Mouse (Mus musculus) megakaryocyte, adult 5-6 weeks (primary cell): ENCODE results near the gene Rftn2. TPM values are rescaled to one million over a fixed set of nuclear protein-coding genes. Genes with fewer than 3 reads are reported as not detected.

Experiments used
- ATAC-seq: 2 replicates; pipeline ENCODE4 v1.8.0; 2016; ENCODE audit warnings: mild to moderate bottlenecking, inconsistent platforms; ENCODE audit not compliant: poor library complexity, severe bottlenecking
- total RNA-seq, 2 experiments: library from RNA; stranded (forward) in 1 of 2; stranded (reverse) in 1 of 2; fragments of 153-499, 151-499 nt in 1 of 2; fragments of 221-1000, 200-1000 nt in 1 of 2; gene quantifications; 2 replicates each; pipeline versions ENCODE4 v1.2.3 to v1.2.4; 2015 to 2017

Rftn2 gene
- total RNA-seq, 2 experiments from 2014 or later, result 2.2 to 2.5 TPM

DNA sequence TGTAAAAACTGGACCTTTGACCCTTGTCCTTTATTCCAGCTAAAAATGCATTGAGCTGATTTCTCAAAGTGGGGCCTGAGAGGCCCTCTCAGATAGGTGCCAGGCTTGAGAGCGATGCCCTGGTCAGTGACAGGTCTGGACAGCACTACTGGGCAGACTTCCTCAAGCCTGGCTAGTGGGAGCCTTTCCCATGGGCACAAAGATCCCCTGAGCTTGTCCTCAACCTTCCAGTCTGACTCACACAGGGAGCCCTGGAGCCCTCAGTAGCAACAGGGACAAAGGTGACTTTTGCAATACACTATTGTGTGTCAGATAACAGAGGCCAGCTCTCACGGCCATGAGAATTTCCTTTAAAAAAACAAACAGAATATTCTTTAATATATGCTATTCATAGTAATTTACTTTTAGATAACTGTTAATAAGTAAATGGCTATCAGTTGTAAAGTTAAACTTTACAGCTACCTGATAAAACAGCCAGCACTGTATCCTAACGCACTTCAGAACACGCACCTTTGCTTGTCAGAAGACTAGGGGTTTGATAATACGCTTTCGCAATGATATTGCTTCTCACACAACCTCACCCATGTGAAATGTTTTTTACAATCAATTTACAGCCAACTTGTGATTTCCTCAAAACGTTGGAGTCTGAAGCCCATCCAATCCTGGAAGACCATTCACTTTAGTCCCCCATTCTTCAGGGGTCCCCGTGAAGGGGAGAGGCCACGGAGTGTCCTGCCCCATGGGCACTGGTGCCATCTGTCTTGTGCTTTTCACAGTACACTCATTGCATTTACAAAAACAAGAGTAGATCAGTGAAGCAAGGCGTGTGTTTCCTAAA lies 52.6 kb downstream of the Rftn2 start:
- no peak for ATAC-seq

DNA sequence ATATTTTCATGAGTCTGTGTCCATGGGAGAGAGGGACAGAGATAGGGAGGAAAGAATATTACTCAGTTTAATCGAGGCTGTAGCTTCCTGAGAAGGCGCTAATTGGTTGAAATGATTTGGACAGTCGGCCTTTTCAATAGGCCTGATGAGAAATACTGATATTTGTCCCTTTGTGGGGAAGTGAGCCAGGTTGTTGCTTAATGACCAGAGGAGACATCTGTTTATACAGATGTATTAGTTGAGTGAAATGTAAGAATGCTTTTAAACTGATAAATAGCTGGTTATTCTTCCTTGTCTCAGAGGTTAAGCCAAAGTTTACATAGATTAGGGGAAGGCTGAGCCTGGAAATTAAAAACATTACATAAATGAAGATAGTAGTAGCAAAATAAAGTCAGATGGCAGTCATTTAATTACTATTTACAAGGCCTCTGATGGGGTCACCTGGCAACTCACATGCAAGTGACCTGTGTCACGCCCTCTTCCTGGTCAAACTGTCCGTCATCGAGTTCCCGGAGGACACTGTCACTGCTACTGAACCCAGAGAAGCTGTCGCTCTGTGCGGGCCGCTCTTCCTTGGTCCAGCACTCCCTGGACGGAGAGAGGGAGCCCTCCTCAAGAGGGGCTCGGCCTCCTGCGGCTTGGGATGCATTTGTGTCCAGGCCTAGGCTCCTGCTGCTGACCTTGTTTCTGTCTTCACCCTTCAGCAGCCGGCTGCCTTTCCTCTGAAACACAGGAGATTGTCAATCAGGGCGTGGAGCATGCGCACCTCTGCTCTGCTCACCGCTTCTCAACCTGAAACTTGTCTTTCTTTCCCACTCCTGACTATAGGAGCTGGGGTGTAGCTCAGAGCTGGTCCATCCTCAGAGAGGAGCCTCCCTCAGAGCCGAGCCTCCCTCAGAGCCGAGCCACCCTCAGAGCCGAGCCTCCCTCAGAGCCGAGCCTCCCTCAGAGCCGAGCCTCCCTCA lies 54.9 kb downstream of the Rftn2 start:
- no peak for ATAC-seq

DNA sequence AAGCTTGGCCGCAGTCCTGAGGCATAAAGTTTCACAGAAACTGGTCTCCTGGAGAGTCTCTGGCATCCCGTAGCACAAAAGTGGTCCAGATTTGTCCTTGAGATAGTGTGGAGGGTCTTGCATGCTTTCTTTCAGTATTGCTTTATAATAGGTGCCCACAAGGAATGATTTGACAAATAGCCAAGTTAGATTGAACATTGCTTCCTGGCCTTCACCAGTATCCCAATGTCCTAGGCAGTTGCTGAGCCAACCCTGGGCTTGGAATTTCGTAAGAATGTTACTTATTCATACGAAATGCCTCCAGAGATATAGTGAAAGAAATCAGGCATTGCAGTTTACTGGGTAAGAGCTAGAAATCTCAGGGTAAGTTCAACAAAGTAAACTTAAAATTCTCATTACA lies 58.0 kb downstream of the Rftn2 start:
- ATAC-seq, result no peak

DNA sequence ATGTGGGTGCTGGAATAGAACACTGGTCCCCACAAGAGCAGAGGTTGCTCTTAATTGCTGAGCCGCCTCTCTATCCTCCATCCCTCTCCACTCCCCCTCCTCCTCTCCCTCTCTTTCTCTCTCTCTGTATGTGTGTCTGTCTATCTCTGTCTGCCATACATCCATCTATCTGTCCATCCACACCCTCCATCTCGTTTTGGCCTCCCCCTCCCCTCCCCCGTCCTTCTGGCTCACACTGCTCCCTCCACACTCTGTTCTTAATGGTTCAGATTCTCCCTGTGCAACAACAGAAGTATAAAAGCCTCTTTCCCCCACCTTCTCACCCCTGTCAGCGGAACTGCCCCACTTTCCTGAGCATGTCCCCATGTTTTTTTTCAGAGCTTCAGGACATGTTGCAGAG lies 59.0 kb downstream of the Rftn2 start:
- ATAC-seq, result no peak

DNA sequence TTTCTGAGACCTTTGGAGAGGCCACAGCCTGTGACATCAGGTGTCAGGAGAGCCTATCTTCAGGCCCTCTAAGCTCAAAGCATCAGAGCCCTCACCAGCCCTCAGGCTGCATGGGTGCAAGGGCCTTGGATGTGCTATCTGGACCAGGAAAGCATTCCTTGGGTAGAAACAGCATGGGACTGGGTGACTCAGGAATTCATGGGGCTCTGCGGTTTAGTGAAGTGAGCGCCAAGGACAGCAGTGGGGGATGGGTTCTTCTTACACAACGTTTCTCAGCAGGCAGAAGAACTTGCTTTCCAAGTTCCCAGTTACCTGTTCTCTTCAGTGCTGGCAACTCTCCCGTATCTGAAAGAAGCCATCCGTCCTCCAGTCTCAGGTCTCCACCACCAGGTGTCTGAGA lies 62.6 kb downstream of the Rftn2 start:
- ATAC-seq, result no peak

DNA sequence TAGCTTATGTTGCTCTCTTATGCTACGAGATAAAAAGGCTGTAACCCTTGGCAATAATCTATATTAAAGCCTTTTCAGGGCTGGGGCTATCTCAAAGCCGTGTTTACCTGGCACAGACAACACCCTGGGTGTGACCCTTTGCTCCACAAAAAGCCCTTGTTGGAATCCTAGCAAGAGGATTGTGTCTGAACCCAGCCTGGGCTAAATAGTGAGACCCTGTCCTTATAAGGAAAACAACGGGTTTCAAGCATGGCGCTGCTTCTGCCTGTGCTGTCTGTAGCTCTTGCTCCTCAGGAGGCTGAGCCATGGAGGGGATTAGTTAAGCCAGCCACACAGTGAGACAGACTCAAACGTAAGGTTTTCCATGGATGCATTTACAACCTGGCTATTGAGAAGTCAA lies 63.8 kb downstream of the Rftn2 start:
- ATAC-seq, result no peak

DNA sequence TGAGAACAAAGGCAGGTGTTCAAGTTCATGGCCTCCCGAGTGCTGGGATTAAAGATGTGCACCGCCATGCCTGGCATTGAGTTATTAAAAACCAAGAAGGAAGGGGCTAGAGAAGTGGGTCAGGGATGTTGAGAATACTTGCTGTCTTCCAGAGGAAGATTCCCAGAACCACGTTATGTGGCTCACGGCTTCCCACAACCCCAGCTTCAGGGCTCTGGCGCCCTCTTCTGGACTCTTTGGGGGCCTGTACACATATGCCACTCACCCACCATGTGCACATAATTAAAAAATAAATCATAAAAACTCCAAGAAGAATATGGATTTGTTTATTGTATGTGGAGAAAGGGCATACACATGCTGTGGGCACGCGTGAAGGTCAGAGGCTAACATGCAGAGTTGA lies 64.7 kb downstream of the Rftn2 start:
- ATAC-seq, result peak; percentile 64

DNA sequence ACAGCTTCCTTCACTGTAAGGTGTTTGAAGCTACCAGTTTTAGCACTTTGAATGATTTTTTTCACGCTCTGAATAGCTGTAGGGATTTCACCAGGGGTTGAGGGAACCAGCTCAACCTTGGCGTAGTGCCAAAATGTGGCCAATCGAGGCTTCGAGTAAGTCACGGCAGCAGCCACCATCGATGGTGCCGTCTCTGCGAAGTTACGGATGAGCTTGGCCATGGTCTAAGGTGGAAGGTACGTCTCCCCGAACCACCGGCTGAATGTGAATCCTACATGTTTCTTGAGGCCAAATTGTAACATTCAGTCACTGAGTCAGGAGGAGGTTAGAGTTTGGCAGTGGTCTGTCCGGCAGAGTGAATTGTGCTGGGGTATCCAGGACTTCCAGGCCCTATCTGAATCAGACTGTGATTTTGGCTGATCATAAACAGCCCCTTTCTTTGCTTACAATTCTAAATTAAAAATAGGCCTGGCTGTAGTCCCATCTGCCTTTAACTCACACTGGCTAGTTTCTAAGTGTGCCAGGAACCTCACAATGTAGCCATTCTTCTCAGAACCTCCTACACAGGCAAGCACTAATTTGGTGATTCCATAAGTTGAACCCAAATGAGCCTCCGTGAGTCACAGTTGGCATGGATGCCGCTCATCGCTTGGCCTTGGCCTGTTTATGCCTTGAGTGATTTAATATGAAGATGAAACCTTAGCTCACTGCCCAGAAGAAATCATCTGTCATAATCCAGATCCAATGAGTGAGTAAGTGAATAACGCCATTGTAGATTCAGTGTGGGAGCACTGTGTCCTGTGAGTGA lies 65.5 kb downstream of the Rftn2 start:
- ATAC-seq, result no peak

DNA sequence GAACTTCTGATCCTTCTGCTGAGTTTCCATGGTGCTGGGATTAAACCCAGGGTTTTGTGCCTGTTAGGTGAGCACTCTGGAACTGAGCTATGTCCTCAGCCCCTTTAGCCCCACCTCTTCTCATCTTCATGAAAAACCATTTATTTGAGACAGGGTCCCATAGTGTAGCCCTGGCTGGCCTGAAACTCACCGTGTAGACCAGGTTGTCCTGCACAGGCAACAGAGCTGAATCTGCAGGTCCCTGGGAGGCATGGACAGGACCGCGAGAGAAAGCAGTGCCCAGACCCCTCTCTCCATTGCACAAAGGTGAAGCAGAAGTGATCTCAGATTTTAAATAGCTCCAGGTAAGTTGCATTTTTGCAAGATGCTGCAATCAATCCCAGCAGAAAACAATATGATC lies 66.4 kb downstream of the Rftn2 start:
- no peak for ATAC-seq

DNA sequence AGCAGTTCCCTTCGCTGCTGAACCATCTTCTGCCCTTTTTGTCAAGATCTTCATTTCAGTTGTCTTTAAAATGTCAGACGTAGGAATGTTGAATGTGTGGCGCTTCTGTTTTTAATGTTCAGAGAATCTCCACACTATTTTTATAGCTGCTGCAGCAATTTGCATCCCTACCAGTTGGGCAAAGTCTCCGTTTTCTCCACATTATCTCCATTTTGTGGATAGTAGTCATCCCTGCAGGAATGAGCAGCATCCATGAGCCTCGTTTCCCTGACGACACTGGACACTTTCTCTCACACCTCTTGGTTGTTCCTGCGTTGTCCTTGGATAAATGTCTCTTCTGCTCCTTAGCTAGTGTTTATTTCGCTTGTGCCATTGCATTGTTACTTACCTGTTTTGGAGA lies 67.8 kb downstream of the Rftn2 start:
- ATAC-seq, result no peak

DNA sequence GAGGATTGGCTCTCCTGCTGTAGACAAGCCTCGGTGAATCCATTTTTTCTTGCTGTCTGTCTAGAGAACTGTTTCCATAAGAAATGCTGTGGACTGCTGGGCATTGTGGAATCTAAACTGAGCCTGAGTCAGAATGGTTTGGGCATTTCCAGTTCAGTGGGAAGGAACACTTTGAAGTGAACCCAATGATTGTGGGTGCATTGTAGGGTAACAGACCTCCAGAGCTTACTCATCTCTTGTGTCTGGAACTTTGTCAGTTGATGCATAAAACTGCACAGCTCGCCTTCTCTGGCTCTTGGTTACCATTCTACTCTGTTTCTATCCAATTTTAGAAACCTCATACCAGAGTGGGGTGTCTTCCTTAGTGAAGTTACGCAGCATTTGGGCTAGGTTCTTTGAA lies 68.4 kb downstream of the Rftn2 start:
- no peak for ATAC-seq

DNA sequence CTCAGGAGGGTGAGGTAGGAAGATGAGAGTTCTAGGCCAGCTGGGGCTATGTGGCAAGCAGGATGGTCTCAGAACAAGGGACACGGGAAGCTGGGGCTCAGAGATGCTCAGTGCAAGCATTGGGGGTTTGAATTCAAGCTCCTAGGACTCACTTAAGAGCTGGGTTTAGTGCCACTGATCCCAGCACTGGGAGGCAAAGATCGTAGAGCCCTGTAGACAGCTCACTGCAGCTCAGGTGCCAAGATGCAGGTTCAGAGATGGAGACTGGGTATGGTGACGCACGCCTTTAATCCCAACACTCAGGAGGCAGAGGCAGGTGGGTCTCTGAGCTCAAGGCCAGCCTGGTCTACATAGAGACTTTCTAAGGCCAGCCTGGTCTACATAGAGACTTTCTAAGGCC lies 69.3 kb downstream of the Rftn2 start:
- no peak for ATAC-seq

DNA sequence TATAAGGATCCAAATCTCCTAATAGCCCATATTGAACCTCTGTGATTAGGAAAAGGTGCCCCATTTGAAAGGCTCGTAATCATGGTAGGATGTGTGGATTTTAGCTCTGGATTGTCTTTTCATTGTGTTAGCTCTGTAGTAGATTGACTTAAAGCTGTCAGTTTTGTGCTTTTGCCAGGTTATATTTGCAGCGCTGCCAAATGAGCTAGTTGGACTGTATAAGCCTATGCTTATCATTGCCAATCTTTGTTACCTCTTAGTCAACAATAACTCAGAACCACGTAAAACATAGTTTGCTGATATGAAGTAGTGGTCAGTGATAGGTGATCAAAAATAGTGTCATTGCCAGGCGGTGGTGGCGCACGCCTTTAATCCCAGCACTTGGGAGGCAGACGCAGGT lies 81.0 kb downstream of the Rftn2 start:
- no peak for ATAC-seq

DNA sequence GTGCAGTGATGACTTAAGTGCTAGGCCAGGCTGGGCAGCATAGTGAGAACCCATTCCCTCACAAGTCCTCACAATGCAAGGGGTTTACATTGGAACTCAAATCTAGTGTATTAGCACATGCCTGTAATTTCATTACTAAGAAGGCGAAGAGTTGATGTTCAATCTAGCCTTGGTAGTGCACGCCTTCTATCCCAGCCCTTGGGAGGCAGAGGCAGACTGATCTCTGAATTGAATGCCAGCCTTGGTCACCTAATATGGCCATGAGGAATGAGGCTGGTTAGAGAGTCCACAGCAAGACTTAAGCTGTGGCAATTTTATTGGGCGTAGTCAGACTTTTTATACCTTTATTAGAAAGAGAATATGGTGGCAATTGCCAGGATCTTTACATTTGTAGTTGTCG lies 82.2 kb downstream of the Rftn2 start:
- ATAC-seq, result no peak

DNA sequence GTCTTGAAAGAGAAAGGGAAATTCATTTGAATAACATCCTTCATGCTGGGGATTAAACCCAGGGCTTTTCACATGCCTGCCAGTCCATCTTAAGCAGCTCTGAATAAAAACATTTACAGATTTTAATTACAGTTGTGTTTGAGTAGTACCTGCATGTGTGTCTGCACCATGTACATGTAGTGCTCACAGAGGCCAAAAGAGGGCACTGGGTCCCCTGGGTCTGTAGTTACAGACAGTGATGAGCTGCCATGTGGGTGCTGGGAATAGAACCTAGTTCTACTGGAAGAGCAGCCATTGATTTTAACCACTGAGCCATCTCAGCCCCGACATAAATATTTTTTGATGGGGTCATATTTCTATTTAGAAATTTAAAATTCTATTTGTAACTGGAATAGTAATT lies 90.7 kb downstream of the Rftn2 start:
- no peak for ATAC-seq

DNA sequence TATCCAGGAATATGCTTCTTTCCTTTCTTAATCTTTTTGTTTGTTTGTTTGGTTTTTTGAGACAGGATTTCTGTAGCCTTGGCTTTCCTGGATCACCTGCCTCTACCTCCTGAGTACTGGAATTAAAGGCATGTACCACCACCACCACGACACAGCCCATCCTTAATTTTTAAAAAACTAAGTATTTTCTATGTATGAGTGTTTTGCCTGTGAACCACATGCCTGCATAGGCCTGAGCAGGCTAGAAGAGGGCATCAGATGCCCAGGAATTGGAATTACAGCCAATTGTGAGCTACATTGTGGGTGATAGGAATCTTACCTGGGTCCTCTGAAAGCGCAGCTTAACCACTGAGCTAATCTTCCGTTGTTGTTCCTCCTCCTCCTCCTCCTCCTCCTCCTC lies 92.3 kb downstream of the Rftn2 start:
- ATAC-seq, result no peak

DNA sequence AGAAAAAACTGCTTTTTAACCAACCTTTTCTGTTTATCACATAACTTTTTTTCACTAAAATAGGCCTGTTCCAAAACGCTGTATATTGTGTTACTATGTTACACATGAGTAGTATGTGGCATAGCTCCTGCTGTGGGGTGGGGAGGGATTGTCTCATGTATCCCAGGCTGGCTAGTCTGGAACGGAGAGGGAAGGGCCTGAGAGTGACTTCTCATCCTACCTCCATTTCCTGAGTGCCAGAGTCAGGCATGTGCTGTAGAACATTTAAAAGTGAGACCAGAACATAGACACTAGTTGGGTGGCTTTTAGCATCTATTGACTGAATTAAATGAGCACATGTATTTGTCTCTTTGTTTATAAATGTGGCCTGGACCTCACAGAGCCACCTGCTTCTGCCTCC lies 93.4 kb downstream of the Rftn2 start:
- ATAC-seq, result no peak

DNA sequence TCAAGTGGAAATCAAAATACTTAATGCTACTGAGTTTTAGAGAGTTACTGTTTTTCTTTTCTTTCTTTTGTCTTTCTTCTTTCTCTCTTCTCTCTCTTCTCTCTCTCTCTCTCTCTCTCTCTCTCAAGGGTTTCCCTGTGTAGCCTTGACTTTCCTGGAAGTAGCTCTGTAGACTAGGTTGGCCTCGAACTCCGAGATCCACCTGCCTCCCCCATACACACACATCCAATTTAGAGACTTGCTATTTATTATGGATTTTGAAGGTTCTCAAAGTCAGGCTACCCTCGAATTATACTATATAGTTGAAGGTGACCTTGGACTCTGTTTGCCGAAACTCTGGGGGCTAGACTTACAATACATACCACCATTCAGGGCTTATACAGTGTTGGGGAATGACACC lies 94.3 kb downstream of the Rftn2 start:
- no peak for ATAC-seq

DNA sequence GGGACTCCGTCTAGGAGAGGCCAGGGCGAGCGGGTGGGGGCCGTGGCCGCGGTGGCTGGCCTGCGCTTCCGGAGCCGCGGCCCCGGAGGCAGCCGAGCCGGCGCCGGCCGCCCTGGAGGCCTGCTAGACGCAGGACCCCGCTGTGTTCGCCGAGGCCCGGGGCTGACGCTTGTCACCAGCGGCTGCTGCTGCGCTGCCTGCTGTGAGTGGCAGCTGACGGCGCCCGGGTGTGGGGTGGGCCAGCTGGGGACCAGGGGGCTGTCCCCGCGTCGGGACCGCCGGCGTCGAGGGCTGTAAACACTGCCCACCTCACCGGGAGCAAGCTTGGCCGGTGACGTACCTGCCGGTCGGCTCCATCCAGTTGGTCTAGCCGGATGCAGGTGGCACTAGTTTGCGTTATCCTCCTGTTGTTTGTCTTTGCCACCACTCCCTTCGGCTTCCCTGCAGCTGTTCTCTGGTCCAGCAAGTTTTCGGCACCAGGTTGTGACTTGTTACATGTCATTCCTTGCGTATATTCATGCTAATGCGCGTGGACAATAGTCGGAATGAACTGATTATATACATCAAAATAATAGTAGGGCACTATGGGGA lies 95.1 kb downstream of the Rftn2 start:
- ATAC-seq, result peak; percentile 20

DNA sequence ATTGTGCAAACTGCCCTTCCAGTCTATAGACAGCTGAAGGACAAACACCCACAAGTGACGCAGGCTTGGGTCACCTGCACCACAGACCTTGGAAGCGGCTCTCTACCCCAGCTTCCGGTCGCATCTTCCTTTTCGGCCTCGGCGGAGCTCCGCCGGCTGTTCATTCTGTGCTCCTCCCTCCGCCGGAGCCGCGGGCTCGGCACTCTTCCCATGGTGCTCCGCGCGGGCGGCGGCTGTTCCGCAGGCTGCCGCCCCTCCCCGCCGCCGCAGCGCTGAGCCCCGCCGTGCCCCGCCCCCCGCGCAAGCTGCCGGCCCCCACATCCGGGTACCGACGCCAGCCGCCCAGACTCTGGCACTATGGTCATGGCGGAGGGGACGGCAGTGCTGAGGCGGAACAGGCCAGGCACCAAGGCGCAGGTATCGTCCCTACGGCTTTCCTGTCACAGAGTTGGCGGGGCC lies 95.6 kb downstream of the Rftn2 start, which contains the start of gene Mob4:
Gene Mob4 (plus strand): TSS at position 289 of the 459 bp plus-strand sequence.
- ATAC-seq, result peak; percentile 93
